Mouse (Mus musculus): ENCODE results near the gene Trank1.

- TF ChIP-seq MAFK (IDR thresholded peaks at IDR 0.05; ENCODE audit: insufficient read depth, low read depth, low read length), result no peak
- TF ChIP-seq ZC3H11A (IDR thresholded peaks at IDR 0.05; ENCODE audit: borderline replicate concordance, low read depth, low read length), result no peak
- TF ChIP-seq ZNF384 (IDR thresholded peaks at IDR 0.05; ENCODE audit: low read depth, low read length), result no peak
- TF ChIP-seq HCFC1 (IDR thresholded peaks at IDR 0.05; ENCODE audit: borderline replicate concordance, insufficient read depth, low read length), result no peak
These were observed 43.5 kb upstream of the Trank1 start for GRCm38 (mm10) chr9:111267998-111268397.

Data from ES-E14 (cell line).